Mouse (Mus musculus): ENCODE measurements around the gene Thbs3. TPM values are rescaled to one million over a fixed set of nuclear protein-coding genes. Genes with fewer than 3 reads are reported as not detected.
A peak's percentile ranks its signal among the peaks of the same experiment; 100 is the strongest.

Gene Thbs3
- total and polyA plus RNA-seq, 3 experiments = 4.3 to 6.1 (median 5.7) TPM

DNA sequence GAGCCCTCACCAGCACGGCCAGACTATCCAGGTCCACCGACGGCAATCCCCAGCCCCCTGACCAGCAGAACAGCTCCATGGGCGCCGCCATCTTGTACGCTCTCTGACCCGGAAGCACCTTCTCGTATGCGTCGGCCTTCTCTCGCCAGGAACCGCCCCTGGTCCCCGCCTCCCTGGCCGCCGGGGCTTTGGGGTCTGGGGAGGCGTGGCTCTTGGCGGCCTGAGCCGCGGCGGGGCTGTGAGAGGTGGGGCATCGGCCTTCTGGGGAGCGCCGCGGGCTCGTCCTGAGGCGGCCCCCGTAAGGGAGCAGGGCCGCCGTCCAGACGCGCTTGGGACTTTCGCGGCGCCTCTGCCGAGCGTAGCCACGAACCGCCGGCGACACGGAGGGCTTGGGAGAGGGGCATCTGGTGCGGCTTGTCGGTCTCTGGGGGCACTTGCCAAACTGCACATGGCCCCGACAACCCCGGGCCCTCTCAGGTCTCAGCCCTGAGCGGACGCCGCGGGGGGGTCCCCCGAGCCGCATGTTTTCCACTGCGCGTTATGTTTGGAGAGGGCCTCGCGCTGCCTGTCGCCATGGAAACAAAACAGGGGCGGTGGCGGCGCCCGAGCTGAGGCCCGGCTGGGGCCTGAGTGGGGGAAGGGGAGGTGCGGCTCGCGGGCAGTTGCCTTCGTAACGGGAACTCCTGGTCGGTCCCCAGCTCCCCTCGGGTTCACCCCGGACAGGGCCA lies 1.0 kb upstream of the Thbs3 start:
- H3K27me3 ChIP-seq (replicated peaks) = no peaks in the 10 kb centered on the region
- in situ Hi-C loops (cut with MboI; ENCODE audit: low pct_ligation_motif_present, low pct_unique_long_range_greater_than_20kb, low sequenced_read_pairs) = no loop called here
- peak overlapping the region; percentile 90 for H3K9ac ChIP-seq (ENCODE audit: insufficient read depth, low read depth)
- H3K36me3 ChIP-seq (replicated peaks in 1 of 2; ENCODE audit: control insufficient read depth in 1 of 2, insufficient read depth in 1 of 2, low read length in 1 of 2) = peaks cover 23 to 39% of the 10 kb centered on the region in 2 experiments
- peak; percentile 92 for DNase-seq (ENCODE audit: extremely low read depth)
- no peak; the same call in 1 of the 2 replicates for TF ChIP-seq EP300 (IDR thresholded peaks at IDR 0.05; ENCODE audit: low read length)
- no peak for TF ChIP-seq JUN (IDR thresholded peaks at IDR 0.05; ENCODE audit: insufficient read depth, low read depth, low read length)
- TF ChIP-seq ZC3H11A (IDR thresholded peaks at IDR 0.05; ENCODE audit: low read depth, low read length) = no peak
- peak; percentile 48 for TF ChIP-seq ETS1 (conservative IDR thresholded peaks at IDR 0.05; ENCODE audit: low read depth, low read length)
- peak; percentile 81; the same call in 1 of the 2 replicates for TF ChIP-seq KAT2A (IDR thresholded peaks at IDR 0.05; ENCODE audit: insufficient replicate concordance, low read length)
- no peak for TF ChIP-seq CHD1 (IDR thresholded peaks at IDR 0.05; ENCODE audit: low read depth, low read length)
- no peak for TF ChIP-seq CTCF (conservative IDR thresholded peaks at IDR 0.05 in 1 of 2, IDR thresholded peaks at IDR 0.05 in 1 of 2; ENCODE audit: low read depth in 2 of 2, low read length in 2 of 2)
- peak; percentile 63; the same call in 1 of the 2 replicates for TF ChIP-seq MYC (IDR thresholded peaks at IDR 0.05; ENCODE audit: low read depth, low read length)
- peak; percentile 19; the same call in 1 of the 2 replicates for TF ChIP-seq USF1 (IDR thresholded peaks at IDR 0.05; ENCODE audit: low read depth, low read length)
- TF ChIP-seq GABPA (IDR thresholded peaks at IDR 0.05; ENCODE audit: insufficient replicate concordance, low read depth, low read length) = no peak
- peak; percentile 88 for TF ChIP-seq HCFC1 (IDR thresholded peaks at IDR 0.05; ENCODE audit: low read depth, low read length)
- 0 out of 2 replicates have a peak, but pooled peaks have one; percentile 12 for TF ChIP-seq TBP (conservative IDR thresholded peaks at IDR 0.05; ENCODE audit: low read depth, low read length)
- TF ChIP-seq NELFE (IDR thresholded peaks at IDR 0.05; ENCODE audit: low read depth, low read length) = no peak; the same call in none of the 2 replicates
- no peak for TF ChIP-seq IRF4 (IDR thresholded peaks at IDR 0.05; ENCODE audit: low read depth, low read length)
- TF ChIP-seq UBTF (IDR thresholded peaks at IDR 0.05; ENCODE audit: low read depth, low read length) = no peak
- peak; percentile 97 for TF ChIP-seq SIN3A (IDR thresholded peaks at IDR 0.05; ENCODE audit: low read length)
- no peak for TF ChIP-seq PAX5 (IDR thresholded peaks at IDR 0.05; ENCODE audit: low read length)
- peak; percentile 68; the same call in 1 of the 2 replicates for TF ChIP-seq NRF1 (IDR thresholded peaks at IDR 0.05; ENCODE audit: low read depth, low read length)
- peak; percentile 82 for TF ChIP-seq POLR2A (IDR thresholded peaks at IDR 0.05; ENCODE audit: low read depth, low read length)
- no peak for TF ChIP-seq POLR2AphosphoS2 (IDR thresholded peaks at IDR 0.05; ENCODE audit: low read depth, low read length)
- no peak for TF ChIP-seq JUND (conservative IDR thresholded peaks at IDR 0.05; ENCODE audit: low read depth, low read length)
- TF ChIP-seq MAFK (IDR thresholded peaks at IDR 0.05; ENCODE audit: insufficient replicate concordance, low read length) = no peak
- no peak for TF ChIP-seq ZKSCAN1 (IDR thresholded peaks at IDR 0.05; ENCODE audit: borderline replicate concordance, low read depth, low read length)
- no peak for TF ChIP-seq RAD21 (IDR thresholded peaks at IDR 0.05; ENCODE audit: low read depth, low read length)
- peak; percentile 86 for TF ChIP-seq CHD2 (IDR thresholded peaks at IDR 0.05; ENCODE audit: low read length)
- no peak for TF ChIP-seq E2F4 (IDR thresholded peaks at IDR 0.05; ENCODE audit: insufficient replicate concordance, low read depth, low read length)
- TF ChIP-seq ZMIZ1 (IDR thresholded peaks at IDR 0.05; ENCODE audit: low read depth, low read length) = peak; percentile 50; the same call in 1 of the 2 replicates
- TF ChIP-seq ELF1 (IDR thresholded peaks at IDR 0.05; ENCODE audit: low read depth, low read length) = peak; percentile 88
- TF ChIP-seq TCF12 (IDR thresholded peaks at IDR 0.05; ENCODE audit: low read depth, low read length) = peak; percentile 55
- peak; percentile 97 for TF ChIP-seq MXI1 (IDR thresholded peaks at IDR 0.05; ENCODE audit: low read depth, low read length)
- no peak for TF ChIP-seq RCOR1 (conservative IDR thresholded peaks at IDR 0.05; ENCODE audit: low read depth, low read length)
- peak; percentile 67; the same call in 1 of the 2 replicates for TF ChIP-seq MEF2A (IDR thresholded peaks at IDR 0.05; ENCODE audit: borderline replicate concordance, low read depth, low read length)
- no peak for TF ChIP-seq ZNF384 (IDR thresholded peaks at IDR 0.05; ENCODE audit: low read depth, low read length)
- no peak for TF ChIP-seq SMC3 (IDR thresholded peaks at IDR 0.05; ENCODE audit: low read depth, low read length)
- TF ChIP-seq MAZ (IDR thresholded peaks at IDR 0.05; ENCODE audit: low read depth, low read length) = peak; percentile 37; the same call in 1 of the 2 replicates
- peak; percentile 36; the same call in 1 of the 2 replicates for TF ChIP-seq BHLHE40 (IDR thresholded peaks at IDR 0.05; ENCODE audit: low read depth, low read length)
- no peak for TF ChIP-seq USF2 (conservative IDR thresholded peaks at IDR 0.05; ENCODE audit: low read depth, low read length)
- peak; percentile 77; the same call in 1 of the 2 replicates for TF ChIP-seq MAX (IDR thresholded peaks at IDR 0.05; ENCODE audit: low read length)
- peak overlapping the region; percentile 94 for H3K4me2 ChIP-seq (ENCODE audit: insufficient read depth, low read depth, poor library complexity, severe bottlenecking)
- peak overlapping the region; percentile 84 to 96 (median 95) for H3K4me3 ChIP-seq (replicated peaks in 1 of 3; ENCODE audit: low read depth in 2 of 3, low read length in 2 of 3, poor library complexity in 1 of 3)
- dilution Hi-C loops (cut with MboI; ENCODE audit: extremely low pct_ligation_motif_present, extremely low pct_unique_long_range_greater_than_20kb, low sequenced_read_pairs) = no loop called here
- peak overlapping the region; percentile 90 for H3K27ac ChIP-seq (ENCODE audit: insufficient read depth, low read depth)
- no peaks in the 10 kb centered on the region for H3K9me3 ChIP-seq (replicated peaks; ENCODE audit: low read length)
- H3K4me1 ChIP-seq (ENCODE audit: control insufficient read depth in 1 of 2, insufficient read depth in 2 of 2) = peaks cover 5 to 33% of the 10 kb centered on the region in 2 experiments; a peak in 3 of 4 replicates
- H3K79me2 ChIP-seq (replicated peaks; ENCODE audit: control insufficient read depth, extremely low read depth, insufficient read depth, poor library complexity, severe bottlenecking) = peaks cover 14% of the 10 kb centered on the region

Measured in CH12.LX (cell line).